Mouse (Mus musculus): ENCODE measurements around the gene Adgrl1.

DNA sequence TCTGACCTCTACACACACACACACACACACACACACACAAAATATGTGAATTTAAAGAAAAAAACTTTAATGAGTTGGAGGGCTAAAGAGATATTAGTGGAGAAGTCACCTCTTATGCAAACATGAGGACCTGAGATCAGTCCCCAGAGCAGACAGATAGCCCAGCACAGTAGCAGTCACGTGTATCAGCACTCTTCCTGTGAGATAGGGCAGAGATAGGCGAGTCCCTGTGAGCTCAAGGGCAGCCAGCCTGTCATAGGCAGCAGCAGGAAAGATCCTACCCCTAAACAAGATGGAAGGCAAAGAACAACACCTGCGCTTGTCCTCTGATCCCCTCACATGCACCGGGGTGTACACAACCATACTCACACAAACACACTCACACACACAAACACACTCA, 82.5 kb downstream of the Adgrl1 start:
- TF ChIP-seq POLR2A (IDR thresholded peaks at IDR 0.05; ENCODE audit: low read depth, low read length), result no peak
- no peak for TF ChIP-seq CTCF (IDR thresholded peaks at IDR 0.05; ENCODE audit: borderline replicate concordance, insufficient read depth, low read length)
